Mouse (Mus musculus) gastrocnemius, postnatal 14 days (tissue): Measurements from ENCODE around the gene C7. TPM values are rescaled to one million over a fixed set of nuclear protein-coding genes. Genes with fewer than 3 reads are reported as not detected.
"Not testable (repeated sequence)": the region's sequence is repeated elsewhere in the genome, so short reads cannot be mapped to it uniquely, and the experiment has no call there.

ENCODE experiments used
- DNase-seq: peaks from one replicate; pipeline ENCODE4 v3.0.0; 2021; ENCODE audit warnings: mixed read lengths
- intact Hi-C: fragments of 180-260 bp; cut with DNase I; formaldehyde crosslinking; loops from one replicate; pipeline ENCODE4 v1.15.1; 2025; ENCODE audit warnings: low total_unique reads
- long read RNA-seq, 2 experiments: library from polyadenylated mRNA; stranded (forward); transcript quantifications; one replicate each; pipeline ENCODE4 v2.0.0; 2021
- total RNA-seq, 2 experiments: library from RNA; stranded (reverse); gene quantifications; 2 replicates each; pipeline ENCODE4 v1.2.3; 2021

Gene C7
- under 1 TPM; 0.16 TPM for total RNA-seq
- long read RNA-seq, experiment 1 = 0 reads
- long read RNA-seq, experiment 2, partial matches to known transcripts = 0 of 1 reads
- long read RNA-seq, experiment 2, other reads (novel, unspliced or antisense) = 0 of 1 reads

- intact Hi-C loops = no loop called here
- no peak for DNase-seq
These were observed at the start of gene C7 for GRCm38 (mm10) chr15:5063635-5064034. C7 (minus strand) TSS chr15:5063740.

GRCm38 (mm10) chr15:5112651-5113050 lies 49.1 kb upstream of the C7 start:
- DNase-seq = no peak
- intact Hi-C loops = loop anchor here (10.0 kb wide), 1 partner anchor 72 kb away; the partner anchor contains the start of gene Ttc33

- intact Hi-C loops = no loop called here
- no peak for DNase-seq
These were observed 45.1 kb upstream of the C7 start for GRCm38 (mm10) chr15:5108655-5109040.

GRCm38 (mm10) chr15:5107686-5108654 lies 44.4 kb upstream of the C7 start, which contains the start of gene Card6:
Card6 (minus strand) TSS chr15:5108539.
- no peak for DNase-seq
- intact Hi-C loops = no loop called here

- no peak for DNase-seq
- intact Hi-C loops = no loop called here
These were observed 42.8 kb upstream of the C7 start for GRCm38 (mm10) chr15:5106293-5106692.

- intact Hi-C loops = no loop called here
- DNase-seq = no peak
These were observed 42.4 kb upstream of the C7 start for GRCm38 (mm10) chr15:5105891-5106290.

- no peak for DNase-seq
- intact Hi-C loops = no loop called here
These were observed 38.8 kb upstream of the C7 start for GRCm38 (mm10) chr15:5102312-5102711.

- intact Hi-C loops = no loop called here
- DNase-seq = no peak
These were observed 33.8 kb upstream of the C7 start for GRCm38 (mm10) chr15:5097376-5097775.

GRCm38 (mm10) chr15:5095534-5096301 lies 32.2 kb upstream of the C7 start:
- intact Hi-C loops = no loop called here
- no peak for DNase-seq

GRCm38 (mm10) chr15:5090131-5090530 lies 26.6 kb upstream of the C7 start:
- DNase-seq = no peak
- intact Hi-C loops = no loop called here

- intact Hi-C loops = no loop called here
- DNase-seq = no peak
These were observed 25.5 kb upstream of the C7 start for GRCm38 (mm10) chr15:5088850-5089608.

- DNase-seq = no peak
- intact Hi-C loops = no loop called here
These were observed 22.6 kb upstream of the C7 start for GRCm38 (mm10) chr15:5086162-5086561.

GRCm38 (mm10) chr15:5081235-5081634 lies 17.7 kb upstream of the C7 start:
- DNase-seq = no peak
- intact Hi-C loops = no loop called here

- DNase-seq = no peak
- intact Hi-C loops = no loop called here
These were observed 5.4 kb upstream of the C7 start for GRCm38 (mm10) chr15:5068801-5069518.

- DNase-seq = no peak
- intact Hi-C loops = no loop called here
These were observed 17.8 kb downstream of the C7 start for GRCm38 (mm10) chr15:5045560-5046284.

GRCm38 (mm10) chr15:5029256-5029655 lies 34.3 kb downstream of the C7 start:
- intact Hi-C loops = no loop called here
- DNase-seq = no peak

- intact Hi-C loops, DNase-seq: not testable (repeated sequence)
These were observed 39.9 kb downstream of the C7 start for GRCm38 (mm10) chr15:5023479-5024265.
